Mouse (Mus musculus): Measurements from ENCODE around the gene Cds1.

DNA sequence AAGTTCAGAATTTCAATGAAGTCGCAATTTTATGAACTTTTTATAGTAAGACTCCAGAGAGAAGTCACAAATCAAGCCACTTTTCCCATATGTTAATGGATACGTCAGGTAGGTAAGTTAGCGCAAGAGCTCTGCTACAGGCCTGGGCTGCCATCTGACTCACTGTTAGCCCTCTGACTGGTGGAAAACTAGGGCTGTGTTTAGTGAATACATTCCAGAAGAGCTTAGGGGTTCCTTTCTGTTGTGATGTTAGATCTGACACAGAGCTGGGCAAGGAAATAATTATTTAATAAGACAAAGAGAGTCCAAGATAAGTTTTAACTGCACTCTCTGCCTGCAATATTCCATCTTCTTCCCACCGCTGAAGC lies 23.7 kb upstream of the Cds1 start:
- TF ChIP-seq EP300 (IDR thresholded peaks at IDR 0.05): no peak
- no peak for TF ChIP-seq CTCF (IDR thresholded peaks at IDR 0.05)

Data from lung, postnatal 0 days (tissue).